Mouse (Mus musculus): ENCODE measurements around the gene Kit.

DNA sequence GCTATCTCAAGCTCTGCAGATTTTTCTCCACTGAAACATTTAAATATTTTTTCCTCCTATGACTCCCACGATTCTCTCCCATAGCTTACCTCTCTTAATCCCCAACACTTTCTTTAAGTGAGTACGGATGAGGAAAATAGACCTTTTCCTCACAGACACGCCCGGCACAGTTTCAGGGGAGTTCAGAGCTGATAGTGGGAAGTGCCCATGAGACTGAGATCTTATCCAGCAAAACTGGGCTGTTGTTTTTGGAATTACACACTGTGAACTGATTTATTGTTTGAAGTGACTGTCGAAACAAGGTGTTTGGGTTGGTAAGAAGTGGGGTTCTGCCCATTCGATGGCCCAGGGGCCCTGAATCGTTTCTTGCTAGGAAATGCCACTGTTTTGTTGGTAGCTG, 124.4 kb downstream of the Kit start:
- TF ChIP-seq POLR2A (IDR thresholded peaks at IDR 0.05; ENCODE audit: borderline replicate concordance, low read depth, low read length) (no peak), CTCF (IDR thresholded peaks at IDR 0.05; ENCODE audit: low read depth, low read length) (no peak)

All from bone marrow macrophage, adult 2 months (primary cell).